ENCODE assay signal across 9 mouse cellular contexts in the genomic region with DNA sequence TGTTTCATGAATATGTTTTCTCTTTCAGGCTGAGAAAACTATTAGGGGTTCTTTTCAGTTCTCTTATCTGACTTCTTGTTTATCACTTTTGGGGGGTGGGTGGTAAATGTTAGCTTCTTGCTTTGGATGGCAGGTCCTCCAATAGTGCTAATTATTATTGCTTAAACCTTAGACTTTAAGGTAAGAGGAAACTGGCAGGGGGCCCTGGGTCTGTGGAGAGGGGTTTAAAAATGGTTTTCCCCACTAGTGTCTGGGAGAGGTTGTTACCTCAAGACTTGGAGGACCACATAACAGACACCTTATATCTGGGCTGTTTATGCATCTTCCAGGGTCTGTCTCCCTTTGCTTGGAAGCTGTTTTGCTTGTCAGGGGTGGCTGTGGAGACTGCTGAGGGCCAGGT. TPM values are rescaled to one million over a fixed set of nuclear protein-coding genes. Genes with fewer than 3 reads are reported as not detected.
A peak's percentile ranks its signal among the peaks of the same experiment; 100 is the strongest.
DNase-seq lines count a peak whose midpoint lies in the region; ATAC-seq and TF ChIP-seq lines count a peak whose summit lies in the region.
"Had no signal": no experiment of that assay in that cellular context is flagged by ENCODE, and none has a peak within 500 bp of the region (broad histone marks: within the 10 kb centered on the region; RNA-seq: fewer than 3 reads in every experiment).

No protein-coding gene starts in this region.

- 0 out of 2 replicates have a peak overlapping the region, but pooled peaks have one; percentile 16 for H3K27ac ChIP-seq in heart, embryonic 15.5 days
- H3K27ac ChIP-seq in heart, adult 2 months = no peak overlapping the region
- H3K27ac ChIP-seq in MEL (ENCODE audit: control insufficient read depth, low read depth, low read length) = peak overlapping the region; percentile 98
- H3K27ac ChIP-seq in hindbrain, embryonic 13.5 days = no peak overlapping the region
- 0 out of 2 replicates have a peak overlapping the region, but pooled peaks have one; percentile 15 for H3K27ac ChIP-seq in midbrain, embryonic 12.5 days (replicated peaks)

- intact Hi-C loops in heart, adult 2 months (cut with DNase I) = no loop called here

- TF ChIP-seq RAD21 in MEL (IDR thresholded peaks at IDR 0.05; ENCODE audit: low read depth, low read length) = no peak

- H3K4me1 ChIP-seq in heart, embryonic 15.5 days (replicated peaks) = peaks cover 60% of the 10 kb centered on the region
- H3K4me1 ChIP-seq in heart, adult 2 months (ENCODE audit: control insufficient read depth, insufficient read depth, low read length) = peaks cover 13% of the 10 kb centered on the region
- peaks cover 14 to 53% of the 10 kb centered on the region in 2 experiments for H3K4me1 ChIP-seq in MEL (ENCODE audit: control insufficient read depth in 1 of 2, insufficient read depth in 2 of 2, low read length in 2 of 2)
- peaks cover 59% of the 10 kb centered on the region for H3K4me1 ChIP-seq in hindbrain, embryonic 13.5 days (replicated peaks)
- H3K4me1 ChIP-seq in midbrain, embryonic 12.5 days = peaks cover 40% of the 10 kb centered on the region

- peak overlapping the region; percentile 85 for H3K4me2 ChIP-seq in heart, embryonic 15.5 days
- peak overlapping the region; percentile 92 for H3K4me2 ChIP-seq in hindbrain, embryonic 13.5 days
- H3K4me2 ChIP-seq in midbrain, embryonic 12.5 days (replicated peaks) = peak overlapping the region; percentile 94

- no peak for DNase-seq in heart, adult 2 months
- no peak for DNase-seq in MEL (ENCODE audit: low read depth, low spot score)
- DNase-seq in thymus, postnatal 10 days (ENCODE audit: low spot score in 2 of 2) = no peak
- DNase-seq in cerebellum, postnatal 14 days = no peak
- no peak for DNase-seq in ovary, adult 18-20 months (ENCODE audit: low spot score)
- DNase-seq: right cerebral cortex, postnatal 14 days had no signal

- no peaks in the 10 kb centered on the region for H3K9me3 ChIP-seq in heart, embryonic 15.5 days (replicated peaks)
- H3K9me3 ChIP-seq in MEL (replicated peaks; ENCODE audit: insufficient read depth, low read length) = no peaks in the 10 kb centered on the region
- H3K9me3 ChIP-seq in hindbrain, embryonic 13.5 days = no peaks in the 10 kb centered on the region
- no peaks in the 10 kb centered on the region for H3K9me3 ChIP-seq in midbrain, embryonic 12.5 days

- no peaks in the 10 kb centered on the region for H3K27me3 ChIP-seq in heart, embryonic 15.5 days
- H3K27me3 ChIP-seq in heart, adult 2 months (ENCODE audit: control insufficient read depth, insufficient read depth, low read length) = no peaks in the 10 kb centered on the region
- H3K27me3 ChIP-seq in MEL (ENCODE audit: control insufficient read depth in 1 of 2, insufficient read depth in 2 of 2, low read length in 2 of 2) = no peaks in the 10 kb centered on the region
- H3K27me3 ChIP-seq in hindbrain, embryonic 13.5 days = no peaks in the 10 kb centered on the region
- no peaks in the 10 kb centered on the region for H3K27me3 ChIP-seq in midbrain, embryonic 12.5 days

- TF ChIP-seq CTCF in heart, adult 2 months (IDR thresholded peaks at IDR 0.05) = no peak
- TF ChIP-seq CTCF in MEL (IDR thresholded peaks at IDR 0.05 in 2 of 3, conservative IDR thresholded peaks at IDR 0.05 in 1 of 3; ENCODE audit: control insufficient read depth in 1 of 3, insufficient read depth in 1 of 3, low read depth in 2 of 3, low read length in 3 of 3, poor library complexity in 1 of 3, severe bottlenecking in 1 of 3) = no peak

- H3K4me3 ChIP-seq in heart, embryonic 15.5 days = peak overlapping the region; percentile 81
- no peak overlapping the region for H3K4me3 ChIP-seq in heart, adult 2 months
- H3K4me3 ChIP-seq in MEL (ENCODE audit: control insufficient read depth in 1 of 2, insufficient read depth in 1 of 2, low read depth in 2 of 2, low read length in 2 of 2) = peak overlapping the region; percentile 2 to 90; a peak in 3 of 4 replicates
- H3K4me3 ChIP-seq in hindbrain, embryonic 13.5 days = peak overlapping the region; percentile 72
- H3K4me3 ChIP-seq in midbrain, embryonic 12.5 days = peak overlapping the region; percentile 91

- no peak for TF ChIP-seq EP300 in heart, adult 2 months (IDR thresholded peaks at IDR 0.05; ENCODE audit: insufficient read depth, low read depth, low read length)
- TF ChIP-seq EP300 in MEL (IDR thresholded peaks at IDR 0.05; ENCODE audit: low read depth in 1 of 2, low read length in 2 of 2) = no peak; a peak in 1 of 4 replicates

- no peak for TF ChIP-seq POLR2A in heart, adult 2 months (IDR thresholded peaks at IDR 0.05; ENCODE audit: insufficient read depth, low read depth, low read length)
- TF ChIP-seq POLR2A in MEL (IDR thresholded peaks at IDR 0.05; ENCODE audit: control insufficient read depth in 1 of 2, insufficient read depth in 1 of 2, low read depth in 1 of 2, low read length in 2 of 2, poor library complexity in 1 of 2) = no peak; a peak in 1 of 4 replicates

- no peak overlapping the region for H3K9ac ChIP-seq in heart, embryonic 15.5 days
- no peak overlapping the region for H3K9ac ChIP-seq in heart, adult 2 months (ENCODE audit: low read depth, low read length)
- peak overlapping the region; percentile 87 for H3K9ac ChIP-seq in MEL (ENCODE audit: control insufficient read depth, low read depth, low read length, poor library complexity, severe bottlenecking)
- H3K9ac ChIP-seq in hindbrain, embryonic 13.5 days = peak overlapping the region; percentile 60; the same call in 1 of the 2 replicates
- 0 out of 2 replicates have a peak overlapping the region, but pooled peaks have one; percentile 20 for H3K9ac ChIP-seq in midbrain, embryonic 12.5 days (replicated peaks)

- ATAC-seq in heart, embryonic 15.5 days (replicated peaks; ENCODE audit: insufficient number of reproducible peaks, insufficient read depth, low FRiP score, low read depth) = no peak
- no peak for ATAC-seq in hindbrain, embryonic 13.5 days (ENCODE audit: low FRiP score)
- ATAC-seq in midbrain, embryonic 12.5 days (ENCODE audit: low FRiP score, low read depth) = no peak

- H3K79me2 ChIP-seq in heart, adult 2 months (replicated peaks; ENCODE audit: control insufficient read depth, insufficient read depth, low read length) = no peaks in the 10 kb centered on the region; the same call in 1 of the 2 replicates
- peaks cover 29% of the 10 kb centered on the region for H3K79me2 ChIP-seq in MEL (ENCODE audit: control insufficient read depth, insufficient read depth, low read length, poor library complexity)

- H3K36me3 ChIP-seq in heart, embryonic 15.5 days = peaks cover 6% of the 10 kb centered on the region; the same call in 1 of the 2 replicates
- H3K36me3 ChIP-seq in heart, adult 2 months (ENCODE audit: control insufficient read depth, insufficient read depth, low read length) = peaks cover 2% of the 10 kb centered on the region; the same call in 1 of the 2 replicates
- peaks cover 0 to 53% of the 10 kb centered on the region in 2 experiments; a peak in 2 of 4 replicates for H3K36me3 ChIP-seq in MEL (ENCODE audit: control insufficient read depth in 1 of 2, insufficient read depth in 2 of 2, low read length in 2 of 2)
- peaks cover 20% of the 10 kb centered on the region for H3K36me3 ChIP-seq in hindbrain, embryonic 13.5 days
- H3K36me3 ChIP-seq in midbrain, embryonic 12.5 days = peaks cover 19% of the 10 kb centered on the region

TF ChIP-seq in MEL, 35 proteins besides CTCF, POLR2A, EP300 and RAD21:
- TF ChIP-seq GATA1 (IDR thresholded peaks at IDR 0.05; ENCODE audit: low read depth, low read length) (peak; percentile 18; the same call in 1 of the 2 replicates), CHD2 (IDR thresholded peaks at IDR 0.05; ENCODE audit: low read length) (no peak), SMC3 (IDR thresholded peaks at IDR 0.05; ENCODE audit: low read depth, low read length) (no peak)
TF ChIP-seq in MEL: peak in this region for 1.

RNA-seq across cellular contexts. Expression of gene Banp, which starts 2.6 kb away (rescaled TPM):
- polyA plus RNA-seq in heart, embryonic 15.5 days (2015; fragmentation: Nextera tagmentation; extraction: Ambion mirVana) = 25.3 and 29.2 TPM in 2 replicates
- 10 to 100 TPM; 13.1 to 26.9 TPM for total RNA-seq in heart, adult 2 months (2021)
- 17.9 and 32.1 TPM in 2 replicates for polyA plus RNA-seq in heart, adult 2 months (2012; rRNA removed)
- total RNA-seq in MEL (2012; rRNA removed) = 19.2 and 20.8 TPM in 2 replicates
- polyA plus RNA-seq in MEL (2012; ENCODE audit: insufficient read depth in 1 of 2, insufficient read length in 2 of 2, low read depth in 1 of 2, low replicate concordance in 2 of 2, missing spikeins in 1 of 2) = 10 to 100 TPM in 1 of 2 experiments, not detected in 1; 28.4 TPM
- polyA plus RNA-seq in hindbrain, embryonic 13.5 days (2015; fragmentation: Nextera tagmentation; extraction: Ambion mirVana) = 50.3 and 59.0 TPM in 2 replicates
- 58.8 and 66.6 TPM in 2 replicates for polyA plus RNA-seq in midbrain, embryonic 12.5 days (2016; fragmentation: Nextera tagmentation; extraction: Ambion mirVana)

RNA-seq across cellular contexts. Expression of gene Car5a, which starts 7.4 kb away (rescaled TPM):
- polyA plus RNA-seq in heart, embryonic 15.5 days (2015; fragmentation: Nextera tagmentation; extraction: Ambion mirVana) = not detected in 2 replicates
- total RNA-seq in heart, adult 2 months (2021) = not detected
- polyA plus RNA-seq in heart, adult 2 months (2012; rRNA removed) = not detected in 2 replicates
- total RNA-seq in MEL (2012; rRNA removed) = not detected in 2 replicates
- polyA plus RNA-seq in MEL (2012; ENCODE audit: insufficient read depth in 1 of 2, insufficient read length in 2 of 2, low read depth in 1 of 2, low replicate concordance in 2 of 2, missing spikeins in 1 of 2) = under 1 TPM in 1 of 2 experiments, not detected in 1; 0.08 TPM
- polyA plus RNA-seq in hindbrain, embryonic 13.5 days (2015; fragmentation: Nextera tagmentation; extraction: Ambion mirVana) = 0.19 and 0.43 TPM in 2 replicates
- 0.23 TPM in 1 of 2 replicates, not detected in the other for polyA plus RNA-seq in midbrain, embryonic 12.5 days (2016; fragmentation: Nextera tagmentation; extraction: Ambion mirVana)

RNA-seq across cellular contexts. Expression of gene Slc7a5, which starts 44.6 kb away (rescaled TPM):
- polyA plus RNA-seq in heart, embryonic 15.5 days (2015; fragmentation: Nextera tagmentation; extraction: Ambion mirVana) = 12.0 and 17.4 TPM in 2 replicates
- 1 to 10 TPM; 3.1 to 4.6 TPM for total RNA-seq in heart, adult 2 months (2021)
- polyA plus RNA-seq in heart, adult 2 months (2012; rRNA removed) = 5.0 and 5.2 TPM in 2 replicates
- 108 and 164 TPM in 2 replicates for total RNA-seq in MEL (2012; rRNA removed)
- 100 to 1,000 TPM in 1 of 2 experiments, 10 to 100 TPM in 1; 55.0 to 263 TPM for polyA plus RNA-seq in MEL (2012; ENCODE audit: insufficient read depth in 1 of 2, insufficient read length in 2 of 2, low read depth in 1 of 2, low replicate concordance in 2 of 2, missing spikeins in 1 of 2)
- polyA plus RNA-seq in hindbrain, embryonic 13.5 days (2015; fragmentation: Nextera tagmentation; extraction: Ambion mirVana) = 37.9 and 39.7 TPM in 2 replicates
- 37.6 and 37.9 TPM in 2 replicates for polyA plus RNA-seq in midbrain, embryonic 12.5 days (2016; fragmentation: Nextera tagmentation; extraction: Ambion mirVana)

Comparison
In these comparisons a context has a peak if more than half of its experiments do, and no peak if none do; other contexts are left out.
1. H3K27ac ChIP-seq: peak in heart, embryonic 15.5 days (single experiment), MEL (single experiment) and midbrain, embryonic 12.5 days (single experiment); none in heart, adult 2 months (single experiment) and hindbrain, embryonic 13.5 days (single experiment).
2. H3K9ac ChIP-seq: peak in MEL (single experiment), hindbrain, embryonic 13.5 days (single experiment) and midbrain, embryonic 12.5 days (single experiment); none in heart, embryonic 15.5 days (single experiment) and heart, adult 2 months (single experiment).
3. Peak in every context shown above with its lines, with median percentiles within 50 percentile points of each other: H3K4me2 ChIP-seq.